Mouse (Mus musculus) left cerebral cortex, adult 6 months (tissue): ENCODE results near the gene Gdpd1. TPM values are rescaled to one million over a fixed set of nuclear protein-coding genes. Genes with fewer than 3 reads are reported as not detected.

ENCODE experiments used
- long read RNA-seq, 2 experiments: library from polyadenylated mRNA; unstranded; transcript quantifications; one replicate each; pipeline ENCODE4 v2.0.0; 2019 to 2020
- polyA plus RNA-seq: library from polyadenylated mRNA; unstranded; fragments of <200 nt; fragmentation: Nextera tagmentation; gene quantifications from 2 replicates; pipeline ENCODE4 v1.2.3, GENCODE M21; 2021

Gene Gdpd1
- 33.8 and 42.2 TPM in 2 replicates for polyA plus RNA-seq
- long read RNA-seq, experiment 1, transcript Gdpd1-201 (10 exons, 2,336 nt): major isoform, 289 of 312 reads
- long read RNA-seq, experiment 1, partial matches to known transcripts: 8 of 312 reads
- long read RNA-seq, experiment 1, other reads (novel, unspliced or antisense): 15 of 312 reads
- long read RNA-seq, experiment 2, transcript Gdpd1-201 (10 exons, 2,336 nt): major isoform, 82 of 107 reads
- long read RNA-seq, experiment 2, partial matches to known transcripts: 21 of 107 reads
- long read RNA-seq, experiment 2, other reads (novel, unspliced or antisense): 4 of 107 reads

GRCm38 (mm10) chr11:87073866-87074440, at the start of gene Gdpd1:
Gene Gdpd1 (minus strand): TSS chr11:87074062.

GRCm38 (mm10) chr11:87108755-87109518, 35.1 kb upstream of the Gdpd1 start, which contains the start of gene Ska2:
Gene Ska2 (plus strand): TSS chr11:87109234.

GRCm38 (mm10) chr11:87108409-87108754, 34.5 kb upstream of the Gdpd1 start, which contains the start of gene Prr11:
Gene Prr11 (minus strand): TSS chr11:87108708.

GRCm38 (mm10) chr11:87086290-87086984, 12.6 kb upstream of the Gdpd1 start, which contains the start of gene Smg8:
Gene Smg8 (minus strand): TSS chr11:87086774.

GRCm38 (mm10) chr11:86993041-86994037, 80.5 kb downstream of the Gdpd1 start, which contains the start of gene Ypel2:
Gene Ypel2 (minus strand): TSS chr11:86993707.

Other genes with a start within 250 kb of the Gdpd1 start
- 19.2 and 20.0 TPM in 2 replicates for gene Ypel2, start 80.4 kb downstream of the Gdpd1 start, polyA plus RNA-seq
- gene Smg8, start 12.7 kb upstream of the Gdpd1 start, polyA plus RNA-seq: 8.7 and 10.2 TPM in 2 replicates
- 0.10 and 0.14 TPM in 2 replicates for gene Prr11, start 34.6 kb upstream of the Gdpd1 start, polyA plus RNA-seq
- gene Ska2, start 35.2 kb upstream of the Gdpd1 start, polyA plus RNA-seq: 7.4 and 10.4 TPM in 2 replicates
- gene Trim37, start 53.0 kb upstream of the Gdpd1 start, polyA plus RNA-seq: 107 and 112 TPM in 2 replicates